Mouse (Mus musculus) adrenal gland (tissue): ENCODE results near the gene Asic4.

Experiments
- intact Hi-C: fragments of 180-260 bp; cut with DNase I; formaldehyde crosslinking; loops from one replicate; pipeline ENCODE4 v1.15.1; 2025
- long read RNA-seq, 2 experiments: library from polyadenylated mRNA; unstranded; transcript quantifications; one replicate each; pipeline ENCODE4 v2.0.0; 2020; ENCODE audit warnings: borderline replicate concordance in 1 of 2; ENCODE audit not compliant: insufficient replicate concordance in 1 of 2

Asic4 gene
- long read RNA-seq, experiment 1 = 0 reads
- long read RNA-seq, experiment 2, partial matches to known transcripts = 1 of 1 reads
- long read RNA-seq, experiment 2, other reads (novel, unspliced or antisense) = 0 of 1 reads

- intact Hi-C loops = no loop called here
Observed at GRCm38 (mm10) chr1:75450314-75451005, at the start of gene Asic4. Gene Asic4, plus strand, starts transcription at chr1:75450436.

GRCm38 (mm10) chr1:75400493-75401115, 49.6 kb upstream of the Asic4 start:
- intact Hi-C loops = no loop called here

GRCm38 (mm10) chr1:75405547-75405946, 44.7 kb upstream of the Asic4 start:
- intact Hi-C loops = no loop called here

GRCm38 (mm10) chr1:75406173-75406572, 44.1 kb upstream of the Asic4 start:
- intact Hi-C loops = no loop called here

GRCm38 (mm10) chr1:75407056-75407455, 43.2 kb upstream of the Asic4 start:
- intact Hi-C loops = no loop called here

- intact Hi-C loops = no loop called here
Observed at GRCm38 (mm10) chr1:75408210-75408609, 42.0 kb upstream of the Asic4 start.

GRCm38 (mm10) chr1:75409950-75410349, 40.3 kb upstream of the Asic4 start:
- intact Hi-C loops = no loop called here

- intact Hi-C loops = no loop called here
Observed at GRCm38 (mm10) chr1:75412196-75412595, 38.0 kb upstream of the Asic4 start.

GRCm38 (mm10) chr1:75413749-75414148, 36.5 kb upstream of the Asic4 start:
- intact Hi-C loops = no loop called here

GRCm38 (mm10) chr1:75421794-75422193, 28.4 kb upstream of the Asic4 start:
- intact Hi-C loops = no loop called here

GRCm38 (mm10) chr1:75422216-75422822, 27.9 kb upstream of the Asic4 start:
- intact Hi-C loops = no loop called here

- intact Hi-C loops = no loop called here
Observed at GRCm38 (mm10) chr1:75422823-75423471, 27.3 kb upstream of the Asic4 start.

- intact Hi-C loops = no loop called here
Observed at GRCm38 (mm10) chr1:75423780-75424390, 26.4 kb upstream of the Asic4 start.

GRCm38 (mm10) chr1:75425796-75426471, 24.3 kb upstream of the Asic4 start:
- intact Hi-C loops = no loop called here

- intact Hi-C loops = no loop called here
Observed at GRCm38 (mm10) chr1:75435475-75436328, 14.5 kb upstream of the Asic4 start, which contains the start of gene Gmppa. Gene Gmppa, plus strand, starts transcription at chr1:75435930.

- intact Hi-C loops = no loop called here
Observed at GRCm38 (mm10) chr1:75438782-75439181, 11.5 kb upstream of the Asic4 start.

GRCm38 (mm10) chr1:75440661-75441060, 9.6 kb upstream of the Asic4 start:
- intact Hi-C loops = no loop called here

GRCm38 (mm10) chr1:75441471-75441996, 8.7 kb upstream of the Asic4 start:
- intact Hi-C loops = no loop called here

- intact Hi-C loops = no loop called here
Observed at GRCm38 (mm10) chr1:75442171-75442570, 8.1 kb upstream of the Asic4 start.

- intact Hi-C loops = no loop called here
Observed at GRCm38 (mm10) chr1:75442811-75443210, 7.4 kb upstream of the Asic4 start.
